Mouse (Mus musculus) telencephalon, adult 2 months (tissue): ENCODE results near the gene 9130008F23Rik.

Experiments
- DNase-seq: peaks from one replicate; pipeline ENCODE4 v3.0.0-alpha.2; 2011; ENCODE audit warnings: low read depth, low spot score

The 9130008F23Rik gene

GRCm38 (mm10) chr17:40879924-40880691 is at the start of gene 9130008F23Rik:
9130008F23Rik (minus strand) TSS chr17:40880559.
- DNase-seq, result no peak

GRCm38 (mm10) chr17:40915499-40915898 is 35.1 kb upstream of the 9130008F23Rik start:
- DNase-seq, result no peak

GRCm38 (mm10) chr17:40914250-40914649 is 33.9 kb upstream of the 9130008F23Rik start, which contains the start of gene Glyatl3:
Glyatl3 (minus strand) TSS chr17:40914350.
- DNase-seq, result no peak

- DNase-seq, result no peak
These were observed 24.4 kb upstream of the 9130008F23Rik start for GRCm38 (mm10) chr17:40904721-40905154.

- no peak for DNase-seq
These were observed 23.8 kb upstream of the 9130008F23Rik start for GRCm38 (mm10) chr17:40904056-40904597.

GRCm38 (mm10) chr17:40903345-40903744 is 23.0 kb upstream of the 9130008F23Rik start:
- DNase-seq, result no peak

GRCm38 (mm10) chr17:40899783-40900363 is 19.5 kb upstream of the 9130008F23Rik start:
- no peak for DNase-seq

GRCm38 (mm10) chr17:40896863-40897262 is 16.5 kb upstream of the 9130008F23Rik start:
- DNase-seq, result no peak

- DNase-seq, result no peak
These were observed 7.6 kb upstream of the 9130008F23Rik start for GRCm38 (mm10) chr17:40887849-40888536.

GRCm38 (mm10) chr17:40885155-40885554 is 4.8 kb upstream of the 9130008F23Rik start:
- no peak for DNase-seq

- no peak for DNase-seq
These were observed 1.8 kb upstream of the 9130008F23Rik start for GRCm38 (mm10) chr17:40882172-40882571.

- no peak for DNase-seq
These were observed 833 bp downstream of the 9130008F23Rik start for GRCm38 (mm10) chr17:40879528-40879923.

- DNase-seq, result no peak
These were observed 2.6 kb downstream of the 9130008F23Rik start for GRCm38 (mm10) chr17:40877741-40878140.

GRCm38 (mm10) chr17:40875568-40875967 is 4.8 kb downstream of the 9130008F23Rik start:
- no peak for DNase-seq

- no peak for DNase-seq
These were observed 5.7 kb downstream of the 9130008F23Rik start for GRCm38 (mm10) chr17:40874701-40875100.

- no peak for DNase-seq
These were observed 6.8 kb downstream of the 9130008F23Rik start for GRCm38 (mm10) chr17:40873582-40874011.

- DNase-seq, result no peak
These were observed 7.7 kb downstream of the 9130008F23Rik start for GRCm38 (mm10) chr17:40872626-40873025.

GRCm38 (mm10) chr17:40868952-40869747 is 11.2 kb downstream of the 9130008F23Rik start:
- DNase-seq, result no peak

- no peak for DNase-seq
These were observed 25.3 kb downstream of the 9130008F23Rik start for GRCm38 (mm10) chr17:40855065-40855464.

GRCm38 (mm10) chr17:40837308-40837707 is 43.1 kb downstream of the 9130008F23Rik start:
- DNase-seq, result no peak

GRCm38 (mm10) chr17:40831870-40832269 is 48.5 kb downstream of the 9130008F23Rik start:
- DNase-seq, result no peak
